ENCODE assay signal across 7 mouse cellular contexts in genomic region chr13:5845161-5845590, GRCm38 (mm10). TPM values are rescaled to one million over a fixed set of nuclear protein-coding genes. Genes with fewer than 3 reads are reported as not detected.
DNase-seq lines count a peak whose midpoint lies in the region; TF ChIP-seq lines count a peak whose summit lies in the region.

No protein-coding gene starts in this region.

- H3K9me3 ChIP-seq in MEL (replicated peaks; ENCODE audit: insufficient read depth, low read length): no peaks in the 10 kb centered on the region

- peaks cover 0 to 43% of the 10 kb centered on the region in 2 experiments; a peak in 2 of 4 replicates for H3K36me3 ChIP-seq in MEL (ENCODE audit: control insufficient read depth in 1 of 2, insufficient read depth in 2 of 2, low read length in 2 of 2)
- H3K36me3 ChIP-seq in kidney, adult 2 months (ENCODE audit: control insufficient read depth, insufficient read depth, low read length): no peaks in the 10 kb centered on the region

- no peak for TF ChIP-seq RAD21 in MEL (IDR thresholded peaks at IDR 0.05; ENCODE audit: low read depth, low read length)

- TF ChIP-seq POLR2A in MEL (IDR thresholded peaks at IDR 0.05; ENCODE audit: control insufficient read depth in 1 of 2, insufficient read depth in 1 of 2, low read depth in 1 of 2, low read length in 2 of 2, poor library complexity in 1 of 2): no peak; a peak in 1 of 4 replicates
- TF ChIP-seq POLR2A in embryonic fibroblast, embryonic 13.5 days (IDR thresholded peaks at IDR 0.05; ENCODE audit: low read depth, low read length): no peak
- TF ChIP-seq POLR2A in kidney, adult 2 months (IDR thresholded peaks at IDR 0.05; ENCODE audit: low read depth, low read length): no peak

- DNase-seq in CD4-positive helper T cell, adult 2 months (ENCODE audit: low read depth, low spot score): peak; percentile 78
- DNase-seq in MEL (ENCODE audit: low read depth, low spot score): peak; percentile 72
- DNase-seq in kidney, adult 2 months: peak; percentile 57
- peak; percentile 82 for DNase-seq in lung, postnatal 36 days
- no peak for DNase-seq in cerebellum, adult 18-20 months
- no peak for DNase-seq in cerebellum, postnatal 25 days

- peak; percentile 55 to 64; a peak in 3 of 4 replicates for TF ChIP-seq EP300 in MEL (IDR thresholded peaks at IDR 0.05; ENCODE audit: low read depth in 1 of 2, low read length in 2 of 2)

- peaks cover 32 to 34% of the 10 kb centered on the region in 2 experiments for H3K4me1 ChIP-seq in MEL (ENCODE audit: control insufficient read depth in 1 of 2, insufficient read depth in 2 of 2, low read length in 2 of 2)
- peaks cover 10% of the 10 kb centered on the region for H3K4me1 ChIP-seq in embryonic fibroblast, embryonic 13.5 days (ENCODE audit: control insufficient read depth, insufficient read depth, low read length)
- H3K4me1 ChIP-seq in kidney, adult 2 months (ENCODE audit: control insufficient read depth, insufficient read depth, low read length): peaks cover 4% of the 10 kb centered on the region; the same call in 1 of the 2 replicates

- no peaks in the 10 kb centered on the region for H3K27me3 ChIP-seq in MEL (ENCODE audit: control insufficient read depth in 1 of 2, insufficient read depth in 2 of 2, low read length in 2 of 2)
- no peaks in the 10 kb centered on the region for H3K27me3 ChIP-seq in kidney, adult 2 months (replicated peaks; ENCODE audit: control insufficient read depth, insufficient read depth, low read length)

- H3K9ac ChIP-seq in MEL (ENCODE audit: control insufficient read depth, low read depth, low read length, poor library complexity, severe bottlenecking): peak overlapping the region; percentile 72

- WGBS in kidney, adult 2 months: 42% methylated on average over 10 of the region's 10 CpGs

- H3K27ac ChIP-seq in MEL (ENCODE audit: control insufficient read depth, low read depth, low read length): peak overlapping the region; percentile 95
- H3K27ac ChIP-seq in embryonic fibroblast, embryonic 13.5 days (ENCODE audit: insufficient read depth, low read length): peak overlapping the region; percentile 89
- H3K27ac ChIP-seq in kidney, adult 2 months (ENCODE audit: insufficient read depth, low read depth, low read length): peak overlapping the region; percentile 3; the same call in 1 of the 2 replicates

- no peaks in the 10 kb centered on the region for H3K79me2 ChIP-seq in MEL (ENCODE audit: control insufficient read depth, insufficient read depth, low read length, poor library complexity)

- TF ChIP-seq CTCF in MEL (IDR thresholded peaks at IDR 0.05 in 2 of 3, conservative IDR thresholded peaks at IDR 0.05 in 1 of 3; ENCODE audit: control insufficient read depth in 1 of 3, insufficient read depth in 1 of 3, low read depth in 2 of 3, low read length in 3 of 3, poor library complexity in 1 of 3, severe bottlenecking in 1 of 3): no peak
- TF ChIP-seq CTCF in embryonic fibroblast, embryonic 13.5 days (IDR thresholded peaks at IDR 0.05; ENCODE audit: borderline replicate concordance, insufficient read depth, low read length): no peak
- no peak for TF ChIP-seq CTCF in kidney, adult 2 months (conservative IDR thresholded peaks at IDR 0.05; ENCODE audit: insufficient read depth, insufficient read length, low read depth, low read length)

- peak overlapping the region; percentile 41 to 59 for H3K4me3 ChIP-seq in MEL (ENCODE audit: control insufficient read depth in 1 of 2, insufficient read depth in 1 of 2, low read depth in 2 of 2, low read length in 2 of 2)
- H3K4me3 ChIP-seq in embryonic fibroblast, embryonic 13.5 days (ENCODE audit: insufficient read depth, low read length): no peak overlapping the region
- no peak overlapping the region for H3K4me3 ChIP-seq in kidney, adult 2 months (ENCODE audit: insufficient read depth, low read depth, low read length)

TF ChIP-seq in MEL, 35 proteins besides CTCF, POLR2A, EP300 and RAD21:
- TF ChIP-seq GATA1 (IDR thresholded peaks at IDR 0.05; ENCODE audit: low read depth, low read length): peak; percentile 75
- TF ChIP-seq JUND (IDR thresholded peaks at IDR 0.05; ENCODE audit: low read depth, low read length): peak; percentile 96
- TF ChIP-seq MAX (IDR thresholded peaks at IDR 0.05; ENCODE audit: low read length): no peak
- 0 out of 2 replicates have a peak, but pooled peaks have one; percentile 28 for TF ChIP-seq TBP (IDR thresholded peaks at IDR 0.05; ENCODE audit: low read depth, low read length)
- peak; percentile 83 for TF ChIP-seq ETS1 (IDR thresholded peaks at IDR 0.05; ENCODE audit: low read depth, low read length)

RNA-seq across cellular contexts. Expression of gene Klf6, which starts 16.1 kb away (rescaled TPM):
- 2.0 and 4.6 TPM in 2 replicates for total RNA-seq in MEL (2012; rRNA removed)
- 1 to 10 TPM in 1 of 2 experiments, not detected in 1; 4.6 TPM for polyA plus RNA-seq in MEL (2012; ENCODE audit: insufficient read depth in 1 of 2, insufficient read length in 2 of 2, low read depth in 1 of 2, low replicate concordance in 2 of 2, missing spikeins in 1 of 2)
- polyA plus RNA-seq in embryonic fibroblast, embryonic 13.5 days (2011; ENCODE audit: insufficient read length, low read depth, missing spikeins): 105 and 134 TPM in 2 replicates
- polyA plus RNA-seq in kidney, adult 2 months (2012; rRNA removed): 10.0 and 10.7 TPM in 2 replicates

Comparison
In these comparisons a context has a peak if more than half of its experiments do, and no peak if none do; other contexts are left out.
1. DNase-seq: peak in CD4-positive helper T cell, adult 2 months (single experiment), MEL (single experiment), kidney, adult 2 months (single experiment) and lung, postnatal 36 days (single experiment); none in cerebellum, adult 18-20 months (0 of 2) and cerebellum, postnatal 25 days (0 of 2).
2. H3K27ac ChIP-seq: peak in every context shown above with its lines; median percentile 95 in MEL; 89 in embryonic fibroblast, embryonic 13.5 days; 3 in kidney, adult 2 months.
3. H3K4me3 ChIP-seq: peak in MEL (2 of 2); none in embryonic fibroblast, embryonic 13.5 days (single experiment) and kidney, adult 2 months (single experiment).